Comparison of ENCODE assay signal across 10 mouse cellular contexts in the genomic region with DNA sequence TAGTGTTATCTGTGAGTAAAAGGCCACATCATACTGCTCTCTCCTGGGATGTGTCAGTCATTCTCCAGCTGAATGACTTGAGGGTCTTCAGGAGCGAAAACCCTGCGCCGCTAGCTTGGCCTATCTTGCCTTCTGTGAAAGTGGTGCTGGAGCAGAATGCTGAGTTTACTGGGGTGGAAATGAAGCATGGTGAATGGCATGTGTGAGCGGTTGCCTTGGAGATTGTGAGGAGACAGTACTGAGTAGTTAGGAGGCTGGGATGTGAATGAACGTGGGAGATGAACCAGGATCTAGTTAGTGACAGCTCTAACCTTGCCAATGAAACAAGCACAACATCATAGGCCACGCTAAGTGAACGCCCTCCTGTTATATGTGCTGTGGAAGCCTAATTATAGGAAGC.
DNase-seq lines count a peak whose midpoint lies in the region; ATAC-seq lines count a peak whose summit lies in the region.
"Had no signal": no experiment of that assay in that cellular context is flagged by ENCODE, and none has a peak within 500 bp of the region (broad histone marks: within the 10 kb centered on the region; RNA-seq: fewer than 3 reads in every experiment).

No protein-coding gene starts in this region.

- peak; percentile 19 to 30 for DNase-seq in layer of hippocampus, postnatal 14 days (ENCODE audit: low spot score in 2 of 2)
- no peak for DNase-seq in layer of hippocampus, postnatal 25 days (ENCODE audit: extremely low spot score in 1 of 2, low spot score in 1 of 2)
- no peak for DNase-seq in midbrain, embryonic 11.5 days (ENCODE audit: low spot score, missing footprints)
- peak; percentile 13 for DNase-seq in telencephalon, adult 2 months (ENCODE audit: low read depth, low spot score)
- DNase-seq in left cerebral cortex, postnatal 36 days (ENCODE audit: low spot score in 2 of 2): no peak
- no peak for DNase-seq in B cell, adult 2 months

- H3K27me3 ChIP-seq in forebrain, embryonic 15.5 days: no peaks in the 10 kb centered on the region
- H3K27me3 ChIP-seq in midbrain, embryonic 11.5 days (ENCODE audit: control insufficient read depth, insufficient read depth, low read length): no peaks in the 10 kb centered on the region
- H3K27me3 ChIP-seq: embryonic facial prominence, embryonic 13.5 days had no signal

- intact Hi-C loops in left cerebral cortex, postnatal 36 days (cut with DNase I): no loop called here

- ATAC-seq in forebrain, embryonic 15.5 days (replicated peaks): peak; percentile 80
- ATAC-seq in midbrain, embryonic 11.5 days (ENCODE audit: low FRiP score): 0 out of 2 replicates have a peak, but pooled peaks have one; percentile 61
- ATAC-seq: activated CD4-positive, CD25-positive, alpha-beta regulatory T cell, adult 4 months had no signal

- H3K4me3 ChIP-seq in forebrain, embryonic 15.5 days: no peak overlapping the region
- no peak overlapping the region for H3K4me3 ChIP-seq in midbrain, embryonic 11.5 days (ENCODE audit: low read depth, low read length)
- H3K4me3 ChIP-seq: embryonic facial prominence, embryonic 13.5 days had no signal

- no peaks in the 10 kb centered on the region for H3K4me1 ChIP-seq in forebrain, embryonic 15.5 days
- H3K4me1 ChIP-seq in midbrain, embryonic 11.5 days (ENCODE audit: control insufficient read depth, insufficient read depth, low read length): peaks cover 4% of the 10 kb centered on the region; the same call in 1 of the 2 replicates

- no peaks in the 10 kb centered on the region for H3K9me3 ChIP-seq in forebrain, embryonic 15.5 days
- no peaks in the 10 kb centered on the region for H3K9me3 ChIP-seq in midbrain, embryonic 11.5 days (ENCODE audit: control insufficient read depth, low read length)
- H3K9me3 ChIP-seq: embryonic facial prominence, embryonic 13.5 days had no signal

- no peaks in the 10 kb centered on the region for H3K36me3 ChIP-seq in forebrain, embryonic 15.5 days
- H3K36me3 ChIP-seq in midbrain, embryonic 11.5 days (ENCODE audit: control insufficient read depth, insufficient read depth, low read length): no peaks in the 10 kb centered on the region
- H3K36me3 ChIP-seq: embryonic facial prominence, embryonic 13.5 days had no signal

- no peak overlapping the region for H3K9ac ChIP-seq in forebrain, embryonic 15.5 days (replicated peaks)
- H3K9ac ChIP-seq in midbrain, embryonic 11.5 days (ENCODE audit: low read length): no peak overlapping the region
- H3K9ac ChIP-seq: embryonic facial prominence, embryonic 13.5 days had no signal

- H3K27ac ChIP-seq in forebrain, embryonic 15.5 days (replicated peaks): no peak overlapping the region
- H3K27ac ChIP-seq in midbrain, embryonic 11.5 days (ENCODE audit: low read depth, low read length): no peak overlapping the region
- H3K27ac ChIP-seq: embryonic facial prominence, embryonic 13.5 days had no signal

- H3K4me2 ChIP-seq in forebrain, embryonic 15.5 days (replicated peaks): no peak overlapping the region
- H3K4me2 ChIP-seq in midbrain, embryonic 11.5 days: no peak overlapping the region
- H3K4me2 ChIP-seq: embryonic facial prominence, embryonic 13.5 days; liver, embryonic 11.5 days had no signal

- 48% methylated on average over 7 of the region's 7 CpGs for WGBS in forebrain, embryonic 15.5 days
- WGBS in midbrain, embryonic 11.5 days: 52% methylated on average over 7 of the region's 7 CpGs

Comparison
In these comparisons a context has a peak if more than half of its experiments do, and no peak if none do; other contexts are left out.
1. DNase-seq: peak in layer of hippocampus, postnatal 14 days (2 of 2) and telencephalon, adult 2 months (single experiment); none in layer of hippocampus, postnatal 25 days (0 of 2), midbrain, embryonic 11.5 days (single experiment), left cerebral cortex, postnatal 36 days (0 of 2) and B cell, adult 2 months (0 of 2).